In the genomic region with DNA sequence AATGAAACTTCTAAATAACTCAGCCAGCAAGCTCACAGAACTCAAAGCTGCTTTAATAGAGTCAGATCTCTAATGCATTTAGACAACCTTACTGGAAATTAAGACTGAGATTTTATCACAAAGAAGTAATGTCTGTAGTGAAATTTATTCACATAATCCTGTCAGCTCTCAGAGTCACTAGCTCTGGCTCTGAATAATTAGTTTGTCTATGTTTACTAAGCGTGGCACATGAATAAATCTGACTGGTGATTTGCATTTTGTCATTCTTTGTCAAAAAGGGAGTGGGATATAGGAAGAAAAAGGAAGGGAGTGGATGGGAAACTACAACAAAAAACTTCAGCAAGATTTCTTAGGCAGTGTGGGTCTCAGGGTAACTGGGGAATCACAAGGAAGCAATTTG, we compare ENCODE assay signal across 28 mouse cellular contexts.
A peak's percentile ranks its signal among the peaks of the same experiment; 100 is the strongest.
DNase-seq lines count a peak whose midpoint lies in the region; ATAC-seq lines count a peak whose summit lies in the region.
"Had no signal": no experiment of that assay in that cellular context is flagged by ENCODE, and none has a peak within 500 bp of the region (broad histone marks: within the 10 kb centered on the region; RNA-seq: fewer than 3 reads in every experiment).

No protein-coding gene starts in this region.

- DNase-seq in forebrain, embryonic 14.5 days (ENCODE audit: low spot score): peak; percentile 23
- no peak for DNase-seq in forebrain, embryonic 10.5 days (ENCODE audit: extremely low spot score, low spot score)
- peak; percentile 30 for DNase-seq in brain, embryonic 18.5 days (ENCODE audit: low read depth, low spot score)
- DNase-seq in midbrain, embryonic 14.5 days: peak; percentile 40
- no peak for DNase-seq in thymus, postnatal 25 days
- DNase-seq: adrenal gland, adult 2 months; adrenal gland, postnatal 14 days; B cell, adult 2 months; cerebellum, adult 18-20 months; cerebellum, adult 9-10 months; cerebellum, postnatal 25 days; gastrocnemius, adult 2 months; gastrocnemius, postnatal 14 days; heart, adult 11 months; heart, postnatal 36 days; kidney, adult 11 months had no signal

- no peak overlapping the region for H3K4me3 ChIP-seq in forebrain, embryonic 14.5 days (ENCODE audit: low read depth, low read length)
- no peak overlapping the region for H3K4me3 ChIP-seq in forebrain, embryonic 10.5 days
- no peak overlapping the region for H3K4me3 ChIP-seq in midbrain, embryonic 12.5 days
- no peak overlapping the region for H3K4me3 ChIP-seq in midbrain, embryonic 15.5 days
- H3K4me3 ChIP-seq in midbrain, embryonic 14.5 days (replicated peaks; ENCODE audit: low read depth, low read length): no peak overlapping the region
- H3K4me3 ChIP-seq: embryonic facial prominence, embryonic 12.5 days; embryonic facial prominence, embryonic 15.5 days; gastrocnemius, adult 2 months; hindbrain, embryonic 10.5 days; hindbrain, embryonic 13.5 days; intestine, embryonic 15.5 days had no signal

- H3K4me2 ChIP-seq in forebrain, embryonic 14.5 days (ENCODE audit: low read length): no peak overlapping the region
- no peak overlapping the region for H3K4me2 ChIP-seq in midbrain, embryonic 12.5 days (replicated peaks)
- H3K4me2 ChIP-seq in midbrain, embryonic 15.5 days: no peak overlapping the region
- H3K4me2 ChIP-seq in midbrain, embryonic 14.5 days (ENCODE audit: low read length): no peak overlapping the region
- H3K4me2 ChIP-seq: embryonic facial prominence, embryonic 12.5 days; embryonic facial prominence, embryonic 15.5 days; heart, embryonic 11.5 days; hindbrain, embryonic 13.5 days; intestine, embryonic 15.5 days had no signal

- H3K9me3 ChIP-seq in forebrain, embryonic 14.5 days (replicated peaks; ENCODE audit: control insufficient read depth, low read length): no peaks in the 10 kb centered on the region
- no peaks in the 10 kb centered on the region for H3K9me3 ChIP-seq in forebrain, embryonic 10.5 days
- no peaks in the 10 kb centered on the region for H3K9me3 ChIP-seq in midbrain, embryonic 12.5 days
- H3K9me3 ChIP-seq in midbrain, embryonic 15.5 days: no peaks in the 10 kb centered on the region
- no peaks in the 10 kb centered on the region for H3K9me3 ChIP-seq in midbrain, embryonic 14.5 days (ENCODE audit: control insufficient read depth, low read length)
- H3K9me3 ChIP-seq: embryonic facial prominence, embryonic 12.5 days; embryonic facial prominence, embryonic 15.5 days; hindbrain, embryonic 10.5 days; hindbrain, embryonic 13.5 days; intestine, embryonic 15.5 days had no signal

- H3K27ac ChIP-seq in forebrain, embryonic 14.5 days (ENCODE audit: low read depth, low read length): no peak overlapping the region
- no peak overlapping the region for H3K27ac ChIP-seq in forebrain, embryonic 10.5 days
- H3K27ac ChIP-seq in midbrain, embryonic 12.5 days (replicated peaks): no peak overlapping the region
- H3K27ac ChIP-seq in midbrain, embryonic 15.5 days: no peak overlapping the region
- H3K27ac ChIP-seq in midbrain, embryonic 14.5 days (replicated peaks; ENCODE audit: low read depth, low read length): no peak overlapping the region
- H3K27ac ChIP-seq: embryonic facial prominence, embryonic 12.5 days; embryonic facial prominence, embryonic 15.5 days; gastrocnemius, adult 2 months; hindbrain, embryonic 10.5 days; hindbrain, embryonic 13.5 days; intestine, embryonic 15.5 days had no signal

- WGBS in forebrain, embryonic 14.5 days: 4% methylated on average over 1 of the region's 1 CpGs
- 67% methylated on average over 1 of the region's 1 CpGs for WGBS in forebrain, embryonic 10.5 days
- 8% methylated on average over 1 of the region's 1 CpGs for WGBS in midbrain, embryonic 12.5 days
- 6% methylated on average over 1 of the region's 1 CpGs for WGBS in midbrain, embryonic 15.5 days
- WGBS in midbrain, embryonic 14.5 days: 3% methylated on average over 1 of the region's 1 CpGs

- no peaks in the 10 kb centered on the region for H3K27me3 ChIP-seq in forebrain, embryonic 14.5 days (replicated peaks; ENCODE audit: control insufficient read depth, insufficient read depth, low read length)
- H3K27me3 ChIP-seq in forebrain, embryonic 10.5 days (ENCODE audit: poor library complexity, severe bottlenecking): no peaks in the 10 kb centered on the region
- peaks cover 8% of the 10 kb centered on the region; the same call in 1 of the 2 replicates for H3K27me3 ChIP-seq in midbrain, embryonic 12.5 days
- H3K27me3 ChIP-seq in midbrain, embryonic 15.5 days (replicated peaks): no peaks in the 10 kb centered on the region
- no peaks in the 10 kb centered on the region for H3K27me3 ChIP-seq in midbrain, embryonic 14.5 days (ENCODE audit: control insufficient read depth, insufficient read depth, low read length)
- H3K27me3 ChIP-seq: CH12.LX; embryonic facial prominence, embryonic 12.5 days; embryonic facial prominence, embryonic 15.5 days; hindbrain, embryonic 13.5 days; intestine, embryonic 15.5 days had no signal

- no peaks in the 10 kb centered on the region for H3K36me3 ChIP-seq in forebrain, embryonic 14.5 days (ENCODE audit: control insufficient read depth, insufficient read depth, low read length)
- no peaks in the 10 kb centered on the region for H3K36me3 ChIP-seq in forebrain, embryonic 10.5 days (replicated peaks)
- no peaks in the 10 kb centered on the region for H3K36me3 ChIP-seq in midbrain, embryonic 12.5 days
- H3K36me3 ChIP-seq in midbrain, embryonic 15.5 days (replicated peaks): no peaks in the 10 kb centered on the region
- H3K36me3 ChIP-seq in midbrain, embryonic 14.5 days (ENCODE audit: control insufficient read depth, insufficient read depth, low read length): no peaks in the 10 kb centered on the region
- H3K36me3 ChIP-seq: embryonic facial prominence, embryonic 12.5 days; embryonic facial prominence, embryonic 15.5 days; G1E; hindbrain, embryonic 10.5 days; hindbrain, embryonic 13.5 days; intestine, embryonic 15.5 days had no signal

- H3K9ac ChIP-seq in forebrain, embryonic 14.5 days (ENCODE audit: low read length): no peak overlapping the region
- no peak overlapping the region for H3K9ac ChIP-seq in midbrain, embryonic 12.5 days (replicated peaks)
- H3K9ac ChIP-seq in midbrain, embryonic 15.5 days: no peak overlapping the region
- no peak overlapping the region for H3K9ac ChIP-seq in midbrain, embryonic 14.5 days (replicated peaks; ENCODE audit: low read length)
- H3K9ac ChIP-seq: embryonic facial prominence, embryonic 12.5 days; embryonic facial prominence, embryonic 15.5 days; hindbrain, embryonic 13.5 days; intestine, embryonic 15.5 days had no signal

- H3K4me1 ChIP-seq in forebrain, embryonic 14.5 days (ENCODE audit: control insufficient read depth, insufficient read depth, low read length): no peaks in the 10 kb centered on the region
- H3K4me1 ChIP-seq in forebrain, embryonic 10.5 days: peaks cover 6% of the 10 kb centered on the region; the same call in 1 of the 2 replicates
- 0 out of 2 replicates have a peak, but pooled peaks cover 3% of the 10 kb centered on the region for H3K4me1 ChIP-seq in midbrain, embryonic 12.5 days
- H3K4me1 ChIP-seq in midbrain, embryonic 15.5 days: peaks cover 7% of the 10 kb centered on the region
- peaks cover 5% of the 10 kb centered on the region; the same call in 1 of the 2 replicates for H3K4me1 ChIP-seq in midbrain, embryonic 14.5 days (ENCODE audit: control insufficient read depth, insufficient read depth, low read length)
- H3K4me1 ChIP-seq: embryonic facial prominence, embryonic 12.5 days; embryonic facial prominence, embryonic 15.5 days; hindbrain, embryonic 10.5 days; hindbrain, embryonic 13.5 days; intestine, embryonic 15.5 days had no signal

- peak; percentile 63; the same call in 1 of the 2 replicates for ATAC-seq in forebrain, embryonic 14.5 days
- ATAC-seq in midbrain, embryonic 12.5 days (ENCODE audit: low FRiP score, low read depth): peak; percentile 78
- no peak; the same call in 1 of the 2 replicates for ATAC-seq in midbrain, embryonic 15.5 days (replicated peaks)
- peak; percentile 57; the same call in 1 of the 2 replicates for ATAC-seq in midbrain, embryonic 14.5 days (ENCODE audit: low FRiP score, low TSS enrichment)
- ATAC-seq in erythroid progenitor cell, adult 5-6 weeks (replicated peaks; ENCODE audit: low FRiP score, poor library complexity, severe bottlenecking): no peak
- ATAC-seq: hindbrain, embryonic 16.5 days had no signal

Comparison
In these comparisons a context has a peak if more than half of its experiments do, and no peak if none do; other contexts are left out.
1. ATAC-seq: peak in forebrain, embryonic 14.5 days (single experiment), midbrain, embryonic 12.5 days (single experiment) and midbrain, embryonic 14.5 days (single experiment); none in midbrain, embryonic 15.5 days (single experiment) and erythroid progenitor cell, adult 5-6 weeks (single experiment).
2. DNase-seq: peak in forebrain, embryonic 14.5 days (single experiment), brain, embryonic 18.5 days (single experiment) and midbrain, embryonic 14.5 days (single experiment); none in forebrain, embryonic 10.5 days (single experiment) and thymus, postnatal 25 days (single experiment).